Mouse (Mus musculus): ENCODE data around the gene Card19. TPM values are rescaled to one million over a fixed set of nuclear protein-coding genes. Genes with fewer than 3 reads are reported as not detected.

The Card19 gene
- not detected for polyA plus RNA-seq (2014; fragmentation: Illumina TruSeq; extraction: RNeasy Lipid Tissue Mini Kit (QIAGEN cat#74804))

GRCm38 (mm10) chr13:49215504-49216219 is at the start of gene Card19:
TSS of gene Card19 (minus strand) at chr13:49216037.

GRCm38 (mm10) chr13:49248467-49248862 is 32.6 kb upstream of the Card19 start, which contains the start of gene Susd3:
TSS of gene Susd3 (minus strand) at chr13:49248706.

DNA sequence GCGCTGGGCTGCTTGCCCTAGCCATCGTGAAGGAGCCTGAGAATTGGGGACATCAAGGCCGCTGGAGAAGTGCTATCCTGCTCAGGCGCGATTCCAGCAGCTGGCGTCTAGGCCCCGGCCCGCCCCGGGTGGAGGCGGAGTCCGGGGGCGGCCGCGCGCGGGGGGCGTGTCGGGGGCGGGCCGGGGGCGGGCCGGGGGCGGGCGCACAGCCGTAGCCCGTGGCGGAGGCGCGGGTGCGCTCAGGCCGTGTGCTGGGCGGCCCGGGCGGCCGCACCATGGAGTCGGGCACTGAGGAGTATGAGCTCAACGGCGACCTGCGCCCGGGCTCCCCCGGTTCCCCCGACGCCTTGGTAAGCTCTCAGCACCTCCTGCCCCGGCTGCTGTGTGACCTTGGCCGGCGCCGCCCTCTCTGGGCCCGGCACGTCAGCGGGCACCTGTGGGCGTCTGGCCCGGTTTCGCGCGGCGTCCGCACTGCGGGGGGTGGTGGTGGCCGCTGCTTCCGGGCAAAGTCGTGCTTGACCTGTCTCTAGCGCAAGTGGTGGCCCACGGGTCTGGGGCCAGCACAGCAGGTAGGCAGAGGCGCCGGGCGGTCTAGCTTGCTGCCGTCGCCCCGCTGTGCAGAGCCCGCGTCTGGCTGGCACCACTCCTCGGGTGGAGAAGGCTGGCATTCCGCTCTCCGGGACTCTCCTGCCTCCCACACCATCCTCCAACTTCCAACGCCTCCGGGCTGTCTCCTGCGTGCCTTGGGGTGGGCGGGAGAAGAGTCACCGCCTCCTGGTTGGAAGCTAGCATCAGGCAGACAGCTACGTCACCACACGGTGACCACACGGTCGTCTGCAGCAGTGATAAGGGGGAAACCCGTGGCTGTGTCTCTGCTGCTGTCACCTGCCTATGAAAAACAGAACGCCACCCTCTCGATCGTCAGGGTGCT is 28.3 kb downstream of the Card19 start, which contains the start of gene Ninj1:
Ninj1 (plus strand) TSS at position 198 of the 931 bp plus-strand sequence.

Other genes starting within 250 kb of the Card19 start
- gene Fam120a, start 248.0 kb downstream of the Card19 start, polyA plus RNA-seq (2014; fragmentation: Illumina TruSeq; extraction: RNeasy Lipid Tissue Mini Kit (QIAGEN cat#74804)), result 323 TPM
- gene Wnk2, start 68.0 kb downstream of the Card19 start, polyA plus RNA-seq (2014; fragmentation: Illumina TruSeq; extraction: RNeasy Lipid Tissue Mini Kit (QIAGEN cat#74804)), result 0.26 TPM
- gene Ninj1, start 28.6 kb downstream of the Card19 start, polyA plus RNA-seq (2014; fragmentation: Illumina TruSeq; extraction: RNeasy Lipid Tissue Mini Kit (QIAGEN cat#74804)), result not detected
- gene Susd3, start 32.7 kb upstream of the Card19 start, polyA plus RNA-seq (2014; fragmentation: Illumina TruSeq; extraction: RNeasy Lipid Tissue Mini Kit (QIAGEN cat#74804)), result 6.6 TPM
- 2.5 TPM for gene Fgd3, start 104.3 kb upstream of the Card19 start, polyA plus RNA-seq (2014; fragmentation: Illumina TruSeq; extraction: RNeasy Lipid Tissue Mini Kit (QIAGEN cat#74804))
- 25.5 TPM for gene Bicd2, start 125.5 kb upstream of the Card19 start, polyA plus RNA-seq (2014; fragmentation: Illumina TruSeq; extraction: RNeasy Lipid Tissue Mini Kit (QIAGEN cat#74804))
- 16.4 TPM for gene Ippk, start 205.2 kb upstream of the Card19 start, polyA plus RNA-seq (2014; fragmentation: Illumina TruSeq; extraction: RNeasy Lipid Tissue Mini Kit (QIAGEN cat#74804))

All from ovary, adult 10 weeks (tissue).